In genomic region chr6:90919636-90920420, GRCm38 (mm10) we compare ENCODE assay signal across 11 mouse cellular contexts.
DNase-seq lines count a peak whose midpoint lies in the region; ATAC-seq and TF ChIP-seq lines count a peak whose summit lies in the region.
"Had no signal": no experiment of that assay in that cellular context is flagged by ENCODE, and none has a peak within 500 bp of the region (broad histone marks: within the 10 kb centered on the region; RNA-seq: fewer than 3 reads in every experiment).

No protein-coding gene starts in this region.

- no peak for DNase-seq in layer of hippocampus, adult 2 months (ENCODE audit: low spot score in 2 of 2)
- no peak for DNase-seq in layer of hippocampus, postnatal 25 days (ENCODE audit: extremely low spot score in 1 of 2, low spot score in 1 of 2)
- peak; percentile 63 for DNase-seq in MN1 (ENCODE audit: low spot score)
- peak; percentile 34 for DNase-seq in forebrain, embryonic 14.5 days (ENCODE audit: low spot score)
- DNase-seq in limb, embryonic 14.5 days (ENCODE audit: low spot score) = no peak
- DNase-seq in layer of hippocampus, adult 11-12 months (ENCODE audit: low spot score) = no peak
- DNase-seq: adrenal gland, adult 2 months; cerebellum, adult 9-10 months; gastrocnemius, postnatal 25 days had no signal

- no peaks in the 10 kb centered on the region for H3K36me3 ChIP-seq in forebrain, embryonic 14.5 days (ENCODE audit: control insufficient read depth, insufficient read depth, low read length)
- no peaks in the 10 kb centered on the region for H3K36me3 ChIP-seq in limb, embryonic 14.5 days (ENCODE audit: control insufficient read depth, insufficient read depth, low read length)
- no peaks in the 10 kb centered on the region for H3K36me3 ChIP-seq in liver, embryonic 12.5 days
- H3K36me3 ChIP-seq: liver, embryonic 15.5 days had no signal

- no peak overlapping the region for H3K4me3 ChIP-seq in layer of hippocampus, adult 2 months
- no peak overlapping the region for H3K4me3 ChIP-seq in forebrain, embryonic 14.5 days (ENCODE audit: low read depth, low read length)
- H3K4me3 ChIP-seq in limb, embryonic 14.5 days (replicated peaks; ENCODE audit: low read length) = no peak overlapping the region
- no peak overlapping the region for H3K4me3 ChIP-seq in liver, embryonic 12.5 days
- H3K4me3 ChIP-seq: liver, embryonic 15.5 days had no signal

- peak overlapping the region; percentile 39; the same call in 1 of the 2 replicates for H3K27ac ChIP-seq in layer of hippocampus, adult 2 months
- peak overlapping the region; percentile 21; the same call in 1 of the 2 replicates for H3K27ac ChIP-seq in forebrain, embryonic 14.5 days (ENCODE audit: low read depth, low read length)
- H3K27ac ChIP-seq in limb, embryonic 14.5 days (replicated peaks; ENCODE audit: low read depth, low read length) = no peak overlapping the region
- no peak overlapping the region for H3K27ac ChIP-seq in liver, embryonic 12.5 days
- H3K27ac ChIP-seq: liver, embryonic 15.5 days had no signal

- peak; percentile 32; the same call in 1 of the 2 replicates for ATAC-seq in forebrain, embryonic 14.5 days
- peak; percentile 53; the same call in 1 of the 2 replicates for ATAC-seq in limb, embryonic 14.5 days (ENCODE audit: low FRiP score, low read depth)
- ATAC-seq in liver, embryonic 12.5 days = no peak

- H3K9me3 ChIP-seq in forebrain, embryonic 14.5 days (replicated peaks; ENCODE audit: control insufficient read depth, low read length) = no peaks in the 10 kb centered on the region
- H3K9me3 ChIP-seq in limb, embryonic 14.5 days (ENCODE audit: control insufficient read depth, low read length) = no peaks in the 10 kb centered on the region
- H3K9me3 ChIP-seq in liver, embryonic 12.5 days (replicated peaks) = no peaks in the 10 kb centered on the region
- H3K9me3 ChIP-seq: liver, embryonic 15.5 days had no signal

- H3K4me1 ChIP-seq in forebrain, embryonic 14.5 days (ENCODE audit: control insufficient read depth, insufficient read depth, low read length) = peaks cover 17% of the 10 kb centered on the region
- peaks cover 23% of the 10 kb centered on the region for H3K4me1 ChIP-seq in limb, embryonic 14.5 days (ENCODE audit: control insufficient read depth, insufficient read depth, low read length)
- H3K4me1 ChIP-seq in liver, embryonic 12.5 days = no peaks in the 10 kb centered on the region
- H3K4me1 ChIP-seq: liver, embryonic 15.5 days had no signal

- no peak overlapping the region for H3K4me2 ChIP-seq in forebrain, embryonic 14.5 days (ENCODE audit: low read length)
- no peak overlapping the region for H3K4me2 ChIP-seq in limb, embryonic 14.5 days (replicated peaks; ENCODE audit: low read depth, low read length, severe bottlenecking)
- H3K4me2 ChIP-seq in liver, embryonic 12.5 days = no peak overlapping the region
- H3K4me2 ChIP-seq: liver, embryonic 15.5 days had no signal

- no peak for TF ChIP-seq POLR2A in limb, embryonic 14.5 days (IDR thresholded peaks at IDR 0.05; ENCODE audit: borderline replicate concordance, extremely low read depth, insufficient read depth, insufficient read length)

- H3K27me3 ChIP-seq in forebrain, embryonic 14.5 days (replicated peaks; ENCODE audit: control insufficient read depth, insufficient read depth, low read length) = no peaks in the 10 kb centered on the region
- H3K27me3 ChIP-seq in limb, embryonic 14.5 days (ENCODE audit: control insufficient read depth, insufficient read depth, low read length) = no peaks in the 10 kb centered on the region
- peaks cover 6% of the 10 kb centered on the region; the same call in 1 of the 2 replicates for H3K27me3 ChIP-seq in liver, embryonic 12.5 days (replicated peaks)
- H3K27me3 ChIP-seq: liver, embryonic 15.5 days had no signal

- no peak for TF ChIP-seq CTCF in layer of hippocampus, adult 2 months (conservative IDR thresholded peaks at IDR 0.05)

- no peak overlapping the region for H3K9ac ChIP-seq in forebrain, embryonic 14.5 days (ENCODE audit: low read length)
- H3K9ac ChIP-seq in limb, embryonic 14.5 days (ENCODE audit: low read depth, low read length, severe bottlenecking) = no peak overlapping the region
- no peak overlapping the region for H3K9ac ChIP-seq in liver, embryonic 12.5 days
- H3K9ac ChIP-seq: liver, embryonic 15.5 days had no signal

- whole genome bisulfite sequencing in forebrain, embryonic 14.5 days = 48% methylated on average over 4 of the region's 4 CpGs
- 15% methylated on average over 4 of the region's 4 CpGs for WGBS in limb, embryonic 14.5 days
- WGBS in liver, embryonic 12.5 days (ENCODE audit: insufficient replicate concordance) = 40% methylated on average over 4 of the region's 4 CpGs

Comparison
In these comparisons a context has a peak if more than half of its experiments do, and no peak if none do; other contexts are left out.
1. DNase-seq: peak in MN1 (single experiment) and forebrain, embryonic 14.5 days (single experiment); none in layer of hippocampus, adult 2 months (0 of 2), layer of hippocampus, postnatal 25 days (0 of 2), limb, embryonic 14.5 days (single experiment) and layer of hippocampus, adult 11-12 months (single experiment).
2. H3K27ac ChIP-seq: peak in layer of hippocampus, adult 2 months (single experiment) and forebrain, embryonic 14.5 days (single experiment); none in limb, embryonic 14.5 days (single experiment) and liver, embryonic 12.5 days (single experiment).